Mouse (Mus musculus) stomach, embryonic 16.5 days (tissue): ENCODE results near the gene Mup20. TPM values are rescaled to one million over a fixed set of nuclear protein-coding genes. Genes with fewer than 3 reads are reported as not detected.
"Not testable (repeated sequence)": the region's sequence is repeated elsewhere in the genome, so short reads cannot be mapped to it uniquely, and the experiment has no call there.

Experiments
- ATAC-seq: fragments of 200-750 bp; cut with Nextera tagmentation; 2 replicates; pipeline ENCODE4 v1.8.0; 2017; ENCODE audit warnings: moderate number of reproducible peaks, moderate TSS enrichment; ENCODE audit not compliant: insufficient read depth, low FRiP score
- H3K27ac ChIP-seq: fragments of 300-500 bp; sonication (generic); 2 replicates; pipeline ENCODE4 v1.5.1; 2014; ENCODE audit warnings: low read length
- H3K27me3 ChIP-seq: fragments of 300-500 bp; sonication (generic); 2 replicates; pipeline ENCODE4 v1.6.1; 2014; ENCODE audit warnings: low read length, control low read depth, mixed read lengths; ENCODE audit not compliant: control insufficient read depth, insufficient read depth
- H3K36me3 ChIP-seq: fragments of 300-500 bp; sonication (generic); 2 replicates; pipeline ENCODE4 v1.6.1; 2014; ENCODE audit warnings: low read length; ENCODE audit not compliant: control insufficient read depth, insufficient read depth
- H3K4me1 ChIP-seq: fragments of 300-500 bp; sonication (generic); 2 replicates; pipeline ENCODE4 v1.6.1; 2014; ENCODE audit warnings: low read length, control low read depth, mixed read lengths; ENCODE audit not compliant: control insufficient read depth, insufficient read depth
- H3K4me2 ChIP-seq: fragments of 300-500 bp; sonication (generic); 2 replicates; pipeline ENCODE4 v1.6.1; 2014; ENCODE audit warnings: low read depth, low read length, mixed read lengths
- H3K4me3 ChIP-seq: fragments of 300-500 bp; sonication (generic); replicated peaks from 2 replicates; pipeline ENCODE4 v1.5.1; 2014; ENCODE audit warnings: mild to moderate bottlenecking, low read length
- H3K9ac ChIP-seq: fragments of 300-500 bp; sonication (generic); 2 replicates; pipeline ENCODE4 v1.6.1; 2014; ENCODE audit warnings: low read length
- H3K9me3 ChIP-seq: fragments of 300-500 bp; sonication (generic); replicated peaks from 2 replicates; pipeline ENCODE4 v1.6.1; 2016; ENCODE audit warnings: low read length, control low read depth; ENCODE audit not compliant: control insufficient read depth
- WGBS: fragments of 180-500 bp; shearing (Covaris S2); extraction: QIAGEN DNeasy Blood & Tissue Kit; methylation state at CpG from one replicate; pipeline ENCODE4 v1.1.7; 2014; 5-methylcytosine and 5-hydroxymethylcytosine counted together
- polyA plus RNA-seq: library from polyadenylated mRNA; unstranded; fragments of >200 nt; fragmentation: Nextera tagmentation; extraction: Ambion mirVana; gene quantifications from 2 replicates; pipeline ENCODE4 v1.2.1, GENCODE M21; 2015

Gene Mup20
- not detected in 2 replicates for polyA plus RNA-seq

DNA sequence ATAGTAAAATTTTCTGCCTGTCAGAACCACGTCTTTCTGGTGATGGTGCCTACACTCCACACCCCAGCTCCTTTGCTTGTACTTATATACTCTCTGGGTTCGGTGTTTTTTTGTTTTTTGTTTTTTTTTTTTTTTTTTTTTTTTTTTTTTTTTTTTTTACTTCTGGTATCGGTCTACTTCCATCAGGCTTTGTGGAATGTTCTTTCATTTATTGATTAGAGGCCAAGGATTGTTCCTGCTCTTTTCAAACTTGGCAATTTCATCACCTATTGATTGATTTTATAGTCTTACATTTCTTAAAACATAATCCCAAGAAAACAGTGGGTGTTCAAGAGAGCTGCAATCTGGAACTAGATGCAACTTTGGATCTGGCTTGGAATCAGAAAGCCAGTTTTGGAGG, at the start of gene Mup20:
Mup20 (minus strand) TSS at position 101 of the 400 bp plus-strand sequence.
- ATAC-seq, H3K4me3 ChIP-seq, H3K9ac ChIP-seq, H3K36me3 ChIP-seq, H3K27me3 ChIP-seq, H3K9me3 ChIP-seq, H3K4me2 ChIP-seq, H3K27ac ChIP-seq, H3K4me1 ChIP-seq: not testable (repeated sequence)
- WGBS: 83% methylated on average over 2 of the region's 3 CpGs

DNA sequence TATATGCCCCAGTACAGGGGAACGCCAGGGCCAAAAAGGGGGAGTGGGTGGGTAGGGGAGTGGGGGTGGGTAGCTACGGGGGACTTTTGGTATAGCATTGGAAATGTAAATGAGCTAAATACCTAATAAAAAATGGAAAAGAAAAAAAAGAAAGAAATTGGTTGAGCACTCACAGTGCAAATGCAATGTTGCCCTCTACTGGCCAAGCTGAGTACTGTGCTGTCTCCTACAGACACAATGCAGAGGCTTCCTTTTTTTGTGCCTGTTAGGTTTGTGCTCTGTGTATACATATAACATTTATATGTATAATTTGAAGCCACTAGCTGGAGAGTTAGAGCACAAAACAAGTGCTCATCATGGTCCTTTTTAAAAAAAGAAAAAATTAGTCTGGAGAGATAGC, 49.4 kb upstream of the Mup20 start:
- H3K9me3 ChIP-seq, H3K4me2 ChIP-seq, ATAC-seq, H3K36me3 ChIP-seq, H3K4me1 ChIP-seq, H3K27me3 ChIP-seq, H3K9ac ChIP-seq, H3K27ac ChIP-seq, H3K4me3 ChIP-seq: not testable (repeated sequence)
- WGBS: 69% methylated on average over 1 of the region's 2 CpGs

DNA sequence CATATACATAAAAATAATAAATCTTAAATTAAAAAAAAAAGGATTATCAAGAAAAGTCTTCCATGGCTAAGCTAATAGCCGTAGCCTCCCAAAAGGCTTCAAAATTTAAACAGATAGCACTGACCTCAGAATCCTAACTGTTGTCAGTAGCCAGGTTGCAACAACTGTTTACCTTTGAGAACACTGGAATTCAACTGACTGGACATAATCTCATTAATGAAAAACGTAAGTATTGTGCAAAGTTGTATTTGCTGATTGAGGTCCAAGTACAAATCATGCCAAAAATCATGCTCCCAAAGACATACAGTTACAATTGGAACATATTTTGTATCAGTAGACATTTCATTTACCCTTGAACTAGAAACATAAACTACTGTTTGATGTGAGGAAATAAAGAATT, 34.0 kb upstream of the Mup20 start:
- ATAC-seq: no peak
- H3K9ac ChIP-seq: no peak overlapping the region
- no peaks in the 10 kb centered on the region for H3K4me1 ChIP-seq
- H3K4me3 ChIP-seq: no peak overlapping the region
- H3K27ac ChIP-seq: no peak overlapping the region
- WGBS: 84% methylated on average over 2 of the region's 2 CpGs
- H3K4me2 ChIP-seq: no peak overlapping the region
- H3K36me3 ChIP-seq: no peaks in the 10 kb centered on the region
- no peaks in the 10 kb centered on the region for H3K27me3 ChIP-seq
- H3K9me3 ChIP-seq: no peaks in the 10 kb centered on the region

DNA sequence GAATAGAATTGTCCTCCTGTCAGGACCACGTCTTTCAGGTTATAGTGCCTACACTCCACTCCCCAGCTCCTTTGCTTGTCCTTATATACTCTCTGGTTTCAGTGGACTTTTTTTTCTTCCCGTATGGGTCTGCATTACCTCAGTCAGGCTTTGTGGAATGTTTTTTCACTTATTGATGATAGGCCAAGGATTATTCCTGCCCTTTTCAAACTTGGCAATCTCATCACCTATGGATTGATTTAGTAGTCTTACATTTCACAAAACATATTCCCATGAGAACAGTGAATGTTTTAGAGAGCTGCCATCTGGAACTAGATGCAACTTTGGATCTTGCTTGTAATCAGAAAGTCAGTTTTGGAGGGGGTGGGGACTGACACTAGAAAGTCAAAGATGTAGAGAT, 33.3 kb upstream of the Mup20 start, which contains the start of gene Mup3:
Mup3 (minus strand) TSS at position 102 of the 400 bp plus-strand sequence.
- Histone ChIP-seq H3K9me3 (no peaks in the 10 kb centered on the region), H3K27ac (no peak within 1 kb of the TSS), H3K4me2 (no peak within 1 kb of the TSS), H3K4me1 (no peaks in the 10 kb centered on the region), H3K27me3 (no peaks in the 10 kb centered on the region), H3K9ac (no peak within 1 kb of the TSS), H3K4me3 (no peak within 1 kb of the TSS), H3K36me3 (no peaks in the 10 kb centered on the region)
- no peak for ATAC-seq
- WGBS: 71% methylated on average over 2 of the region's 2 CpGs

DNA sequence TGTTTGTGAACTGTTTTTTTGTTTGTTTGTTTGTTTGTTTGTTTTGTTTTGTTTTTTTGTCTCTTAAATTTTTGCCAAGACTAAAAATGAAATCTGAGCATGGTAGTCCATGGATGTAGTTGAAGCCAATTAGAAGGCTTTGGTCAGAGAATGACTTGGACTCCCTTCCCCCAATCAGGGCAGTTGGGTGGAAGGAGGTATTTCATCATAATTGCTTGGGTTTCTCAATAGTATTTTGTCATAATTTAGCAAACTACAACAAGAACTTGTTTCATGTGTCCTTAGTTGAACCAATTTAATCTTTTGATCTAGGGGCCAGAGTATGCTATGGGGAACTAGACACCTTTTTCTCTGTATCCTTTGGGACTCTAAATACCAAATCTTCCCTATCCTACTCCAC, 28.8 kb upstream of the Mup20 start:
- H3K9me3 ChIP-seq: no peaks in the 10 kb centered on the region
- no peak for ATAC-seq
- H3K4me2 ChIP-seq: no peak overlapping the region
- H3K4me3 ChIP-seq: no peak overlapping the region
- no peak overlapping the region for H3K27ac ChIP-seq
- no peaks in the 10 kb centered on the region for H3K27me3 ChIP-seq
- H3K4me1 ChIP-seq: no peaks in the 10 kb centered on the region
- no peak overlapping the region for H3K9ac ChIP-seq
- no peaks in the 10 kb centered on the region for H3K36me3 ChIP-seq

DNA sequence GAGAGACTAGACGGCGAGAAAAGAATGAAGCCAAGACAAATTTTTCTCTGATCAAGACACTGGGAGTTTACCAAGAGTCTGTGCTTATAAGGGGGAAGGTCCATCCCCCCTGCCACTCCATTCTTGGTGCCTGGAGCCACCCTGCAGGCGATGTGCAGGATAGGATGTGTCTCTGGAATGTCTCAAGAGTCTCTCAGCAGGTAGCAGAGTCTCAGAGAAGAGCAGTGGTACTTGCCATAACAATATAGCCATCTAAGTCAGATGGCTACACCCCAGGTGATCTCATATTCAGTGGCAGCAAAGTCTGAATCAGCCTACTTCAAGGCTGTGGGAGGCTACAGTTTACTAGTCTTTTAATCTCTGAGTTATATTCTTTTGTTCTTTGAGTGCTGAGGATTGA, 21.2 kb upstream of the Mup20 start:
- Histone ChIP-seq H3K36me3 (no peaks in the 10 kb centered on the region), H3K27ac (no peak overlapping the region), H3K27me3 (no peaks in the 10 kb centered on the region), H3K4me2 (no peak overlapping the region), H3K9ac (no peak overlapping the region), H3K9me3 (no peaks in the 10 kb centered on the region), H3K4me3 (no peak overlapping the region), H3K4me1 (no peaks in the 10 kb centered on the region)
- WGBS: 86% methylated on average over 3 of the region's 3 CpGs
- ATAC-seq: no peak

DNA sequence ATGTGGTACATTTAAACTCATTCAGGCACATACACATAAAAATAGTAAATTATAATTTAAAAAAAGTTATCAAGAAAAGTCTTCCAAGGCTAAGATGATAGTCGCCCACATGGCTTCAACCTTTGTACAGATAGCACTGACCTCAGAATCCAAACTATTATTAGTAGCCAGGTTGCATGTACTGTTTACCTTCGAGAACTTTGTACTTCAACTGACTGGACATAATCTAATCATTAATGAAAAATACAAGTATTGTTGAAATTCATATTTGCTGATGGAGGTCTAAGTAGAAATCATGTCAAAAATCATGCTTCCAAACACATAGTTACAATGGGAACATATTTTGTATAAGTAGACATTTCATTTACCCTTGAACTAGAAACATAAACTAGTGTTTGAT, 822 bp upstream of the Mup20 start:
- H3K4me1 ChIP-seq, H3K27me3 ChIP-seq, H3K36me3 ChIP-seq, H3K9ac ChIP-seq, H3K4me3 ChIP-seq, H3K4me2 ChIP-seq, H3K9me3 ChIP-seq, ATAC-seq, H3K27ac ChIP-seq: not testable (repeated sequence)
- WGBS: 63% methylated on average over 2 of the region's 2 CpGs

DNA sequence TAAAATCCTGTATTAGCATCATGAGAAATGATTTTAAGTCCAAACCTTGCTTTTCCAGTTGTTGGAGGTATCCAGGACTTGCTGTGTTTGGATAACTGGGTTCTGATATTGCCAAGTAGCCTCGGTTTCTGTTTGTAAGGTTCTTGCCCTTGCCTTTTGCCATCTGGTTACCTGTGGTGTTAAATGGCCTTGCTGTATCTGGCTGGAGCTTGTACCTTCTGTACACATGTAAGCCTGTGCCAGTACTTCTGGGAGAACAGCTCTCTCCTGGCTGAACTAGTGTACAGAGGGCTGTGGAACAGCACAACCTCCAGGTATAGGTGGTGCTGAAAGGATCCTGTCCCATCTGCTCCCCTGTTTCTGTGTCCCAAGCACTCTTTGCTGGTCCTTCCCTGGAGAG, 27.7 kb downstream of the Mup20 start:
- Histone ChIP-seq H3K4me2 (no peak overlapping the region), H3K27ac (no peak overlapping the region), H3K9me3 (no peaks in the 10 kb centered on the region), H3K4me1 (no peaks in the 10 kb centered on the region), H3K4me3 (no peak overlapping the region), H3K9ac (no peak overlapping the region), H3K27me3 (no peaks in the 10 kb centered on the region), H3K36me3 (no peaks in the 10 kb centered on the region)
- no peak for ATAC-seq
- 84% methylated on average over 1 of the region's 1 CpGs for WGBS

DNA sequence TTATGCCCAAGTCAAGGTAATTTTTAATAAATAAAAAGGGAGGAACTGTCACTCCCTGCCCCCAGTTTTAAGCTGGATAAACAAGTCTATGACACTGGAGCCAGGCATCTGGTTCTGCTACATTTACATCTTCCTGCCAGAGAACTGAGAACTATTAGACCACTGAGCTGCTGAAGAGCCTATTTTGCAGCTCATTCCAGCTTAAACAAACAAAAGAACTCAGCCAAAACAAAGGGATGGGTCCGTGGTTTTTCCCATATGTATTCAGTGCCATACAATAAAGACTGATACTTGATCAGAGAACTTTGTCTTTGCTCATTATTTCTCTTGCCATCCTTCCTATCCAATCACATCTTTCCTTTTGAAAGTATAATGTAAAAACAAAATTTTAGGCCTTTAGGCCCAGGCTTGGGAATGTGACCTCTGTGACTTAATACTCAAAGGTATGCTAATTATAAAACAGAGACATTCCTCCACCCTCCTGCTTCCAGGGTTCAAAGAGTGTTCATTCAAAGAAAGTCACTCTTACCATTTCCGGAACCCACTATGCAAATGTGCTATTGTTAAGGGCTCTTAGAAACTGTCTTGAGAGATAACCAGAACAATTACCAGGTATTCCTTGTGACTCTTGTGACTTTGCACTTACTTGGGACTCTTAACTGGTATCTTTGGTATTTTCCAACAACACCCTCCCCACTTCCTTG, 29.6 kb downstream of the Mup20 start:
- Histone ChIP-seq H3K4me2 (no peak overlapping the region), H3K36me3 (no peaks in the 10 kb centered on the region), H3K4me1 (no peaks in the 10 kb centered on the region), H3K4me3 (no peak overlapping the region), H3K27ac (no peak overlapping the region), H3K9me3 (no peaks in the 10 kb centered on the region), H3K9ac (no peak overlapping the region), H3K27me3 (no peaks in the 10 kb centered on the region)
- WGBS: 59% methylated on average over 2 of the region's 2 CpGs
- no peak for ATAC-seq
